ENCODE assay signal across 8 mouse cellular contexts in genomic region chr4:46374869-46375368, GRCm38 (mm10). TPM values are rescaled to one million over a fixed set of nuclear protein-coding genes. Genes with fewer than 3 reads are reported as not detected.
DNase-seq lines count a peak whose midpoint lies in the region; ATAC-seq lines count a peak whose summit lies in the region.

No protein-coding gene starts in this region.

- ATAC-seq in inflammation-experienced regulatory T-cells, adult 6 months, result peak; percentile 84
- ATAC-seq in megakaryocyte progenitor cell, adult 5-6 weeks (replicated peaks; ENCODE audit: poor library complexity), result peak; percentile 88

- intact Hi-C loops in gastrocnemius, postnatal 14 days (cut with DNase I; ENCODE audit: low total_unique reads), result no loop called here

- peak; percentile 63 for DNase-seq in adipocyte (ENCODE audit: low spot score)
- peak; percentile 92 for DNase-seq in embryo, embryonic 10 days (ENCODE audit: low spot score)
- peak; percentile 81 for DNase-seq in gastrocnemius, postnatal 14 days
- DNase-seq in left cerebral cortex, adult 9 months (ENCODE audit: low spot score in 2 of 2), result peak; percentile 45 to 85
- DNase-seq in right cerebral cortex, postnatal 14 days, result peak; percentile 82
- DNase-seq in urinary bladder, postnatal 25 days (ENCODE audit: low spot score), result peak; percentile 79

RNA-seq across cellular contexts. Expression of gene Trmo, which starts 14.3 kb away (rescaled TPM):
- 1 to 10 TPM; 3.0 to 3.1 TPM for total RNA-seq in gastrocnemius, postnatal 14 days (2021)
- polyA plus RNA-seq in inflammation-experienced regulatory T-cells, adult 6 months (2017; shearing (Covaris generic)), result 10 to 100 TPM in 2 of 3 experiments, 1 to 10 TPM in 1; 8.1 to 18.0 (median 15.4) TPM
- total RNA-seq in megakaryocyte progenitor cell, adult 5-6 weeks (2015), result 6.7 and 9.1 TPM in 2 replicates
- 12.6 and 14.4 TPM in 2 replicates for total RNA-seq in megakaryocyte progenitor cell, adult 5-6 weeks (2017)

RNA-seq across cellular contexts. Expression of gene Foxe1, which starts 31.5 kb away (rescaled TPM):
- not detected for total RNA-seq in gastrocnemius, postnatal 14 days (2021)
- not detected for polyA plus RNA-seq in inflammation-experienced regulatory T-cells, adult 6 months (2017; shearing (Covaris generic))
- not detected in 2 replicates for total RNA-seq in megakaryocyte progenitor cell, adult 5-6 weeks (2015)
- not detected in 2 replicates for total RNA-seq in megakaryocyte progenitor cell, adult 5-6 weeks (2017)

RNA-seq across cellular contexts. Expression of gene Hemgn, which starts 38.4 kb away (rescaled TPM):
- total RNA-seq in gastrocnemius, postnatal 14 days (2021), result not detected
- polyA plus RNA-seq in inflammation-experienced regulatory T-cells, adult 6 months (2017; shearing (Covaris generic)), result under 1 TPM in 2 of 3 experiments, not detected in 1; 0.15 to 0.32 TPM
- 11.7 and 25.5 TPM in 2 replicates for total RNA-seq in megakaryocyte progenitor cell, adult 5-6 weeks (2015)
- total RNA-seq in megakaryocyte progenitor cell, adult 5-6 weeks (2017), result 9.6 and 20.6 TPM in 2 replicates

Comparison
In these comparisons a context has a peak if more than half of its experiments do, and no peak if none do; other contexts are left out.
1. Peak in every context shown above with its lines: DNase-seq and ATAC-seq.
2. RNA of gene Hemgn, which starts 38.4 kb away (total RNA-seq): 9.6 to 25.5 TPM in megakaryocyte progenitor cell, adult 5-6 weeks; not detected in gastrocnemius, postnatal 14 days; every median in the first group is over 4 times any median in the second.